Mouse (Mus musculus) stomach, embryonic 16.5 days (tissue): Measurements from ENCODE around the gene Anapc10. TPM values are rescaled to one million over a fixed set of nuclear protein-coding genes. Genes with fewer than 3 reads are reported as not detected.

Experiments used
- ATAC-seq: fragments of 200-750 bp; cut with Nextera tagmentation; 2 replicates; pipeline ENCODE4 v1.8.0; 2017; ENCODE audit warnings: moderate number of reproducible peaks, moderate TSS enrichment; ENCODE audit not compliant: insufficient read depth, low FRiP score
- H3K27ac ChIP-seq: fragments of 300-500 bp; sonication (generic); 2 replicates; pipeline ENCODE4 v1.5.1; 2014; ENCODE audit warnings: low read length
- H3K27me3 ChIP-seq: fragments of 300-500 bp; sonication (generic); 2 replicates; pipeline ENCODE4 v1.6.1; 2014; ENCODE audit warnings: low read length, control low read depth, mixed read lengths; ENCODE audit not compliant: control insufficient read depth, insufficient read depth
- H3K36me3 ChIP-seq: fragments of 300-500 bp; sonication (generic); 2 replicates; pipeline ENCODE4 v1.6.1; 2014; ENCODE audit warnings: low read length; ENCODE audit not compliant: control insufficient read depth, insufficient read depth
- H3K4me1 ChIP-seq: fragments of 300-500 bp; sonication (generic); 2 replicates; pipeline ENCODE4 v1.6.1; 2014; ENCODE audit warnings: low read length, control low read depth, mixed read lengths; ENCODE audit not compliant: control insufficient read depth, insufficient read depth
- H3K4me2 ChIP-seq: fragments of 300-500 bp; sonication (generic); 2 replicates; pipeline ENCODE4 v1.6.1; 2014; ENCODE audit warnings: low read depth, low read length, mixed read lengths
- H3K4me3 ChIP-seq: fragments of 300-500 bp; sonication (generic); replicated peaks from 2 replicates; pipeline ENCODE4 v1.5.1; 2014; ENCODE audit warnings: mild to moderate bottlenecking, low read length
- H3K9ac ChIP-seq: fragments of 300-500 bp; sonication (generic); 2 replicates; pipeline ENCODE4 v1.6.1; 2014; ENCODE audit warnings: low read length
- H3K9me3 ChIP-seq: fragments of 300-500 bp; sonication (generic); replicated peaks from 2 replicates; pipeline ENCODE4 v1.6.1; 2016; ENCODE audit warnings: low read length, control low read depth; ENCODE audit not compliant: control insufficient read depth
- WGBS: fragments of 180-500 bp; shearing (Covaris S2); extraction: QIAGEN DNeasy Blood & Tissue Kit; methylation state at CpG from one replicate; pipeline ENCODE4 v1.1.7; 2014; 5-methylcytosine and 5-hydroxymethylcytosine counted together
- polyA plus RNA-seq: library from polyadenylated mRNA; unstranded; fragments of >200 nt; fragmentation: Nextera tagmentation; extraction: Ambion mirVana; gene quantifications from 2 replicates; pipeline ENCODE4 v1.2.1, GENCODE M21; 2015

The Anapc10 gene
- polyA plus RNA-seq, 1 experiment from 2014 or later: 30.7 TPM

DNA sequence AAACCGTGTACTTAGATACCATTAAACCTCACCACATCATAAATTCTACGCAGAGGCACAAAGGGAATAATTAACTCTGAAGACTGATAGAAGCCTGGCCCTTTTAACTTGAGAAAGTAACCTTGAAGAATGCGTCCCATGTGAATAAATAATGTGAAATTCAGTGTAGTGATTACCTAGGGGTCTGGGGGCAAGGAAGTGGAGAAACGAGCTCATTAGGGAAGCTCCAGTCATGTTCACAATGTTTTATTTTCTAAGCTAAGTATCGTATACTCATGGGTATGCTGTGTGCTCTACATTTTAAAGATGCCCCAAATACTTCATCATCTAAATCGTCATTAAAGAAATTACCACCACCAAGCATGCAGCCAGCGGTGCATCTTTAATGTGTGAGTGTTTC, 85.1 kb downstream of the Anapc10 start:
- Histone ChIP-seq H3K4me1 (no peaks in the 10 kb centered on the region), H3K27me3 (no peaks in the 10 kb centered on the region), H3K9me3 (no peaks in the 10 kb centered on the region), H3K9ac (no peak overlapping the region), H3K4me3 (no peak overlapping the region), H3K36me3 (no peaks in the 10 kb centered on the region), H3K27ac (no peak overlapping the region), H3K4me2 (no peak overlapping the region)
- 81% methylated on average over 7 of the region's 7 CpGs for WGBS
- no peak for ATAC-seq

DNA sequence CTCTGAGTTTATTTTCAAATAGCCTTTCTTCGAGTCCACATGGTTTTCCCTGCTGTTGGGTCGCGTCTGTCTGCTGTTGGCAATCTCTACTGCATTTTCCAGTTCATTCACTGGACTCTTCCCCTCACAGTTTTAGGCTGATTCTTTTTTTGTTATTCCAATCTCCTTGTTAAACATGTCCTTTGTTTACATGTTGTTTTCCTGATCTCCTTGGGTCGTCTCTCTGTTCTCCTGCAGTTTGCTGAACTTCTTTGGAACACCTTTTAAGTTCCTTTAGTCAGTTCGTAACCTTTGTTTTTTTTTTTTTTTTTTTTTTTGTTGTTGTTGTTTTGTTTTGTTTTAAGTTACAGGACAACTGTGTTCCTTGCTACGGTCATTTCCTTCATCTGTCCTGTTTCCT, 92.9 kb downstream of the Anapc10 start:
- Histone ChIP-seq H3K27ac (no peak overlapping the region), H3K4me1 (no peaks in the 10 kb centered on the region), H3K4me2 (no peak overlapping the region), H3K36me3 (no peaks in the 10 kb centered on the region), H3K9ac (no peak overlapping the region), H3K4me3 (no peak overlapping the region), H3K9me3 (no peaks in the 10 kb centered on the region), H3K27me3 (no peaks in the 10 kb centered on the region)
- no peak for ATAC-seq
- 85% methylated on average over 6 of the region's 6 CpGs for WGBS

DNA sequence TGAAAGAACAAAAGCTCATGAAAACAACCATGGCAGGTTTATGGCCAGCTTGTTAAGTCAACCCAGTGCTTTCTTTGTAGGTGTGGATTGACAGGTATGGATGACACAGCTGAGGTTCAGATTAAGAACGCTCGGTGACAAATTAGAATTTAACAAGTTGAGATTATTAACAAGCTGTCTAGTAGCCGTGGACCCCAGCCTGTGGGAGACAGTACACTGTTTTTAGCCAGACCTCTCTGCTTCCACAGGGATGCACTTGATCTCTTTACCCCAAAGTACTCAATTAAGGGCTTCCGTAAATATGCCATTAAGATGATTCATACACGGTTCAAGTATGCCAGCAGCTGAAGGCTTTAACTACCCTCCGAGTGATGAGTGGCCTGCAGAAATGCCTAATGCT, 95.4 kb downstream of the Anapc10 start:
- Histone ChIP-seq H3K36me3 (no peaks in the 10 kb centered on the region), H3K9me3 (no peaks in the 10 kb centered on the region), H3K9ac (no peak overlapping the region), H3K27ac (no peak overlapping the region), H3K27me3 (no peaks in the 10 kb centered on the region), H3K4me3 (no peak overlapping the region), H3K4me1 (no peaks in the 10 kb centered on the region), H3K4me2 (no peak overlapping the region)
- ATAC-seq: no peak
- WGBS: 26% methylated on average over 6 of the region's 6 CpGs

DNA sequence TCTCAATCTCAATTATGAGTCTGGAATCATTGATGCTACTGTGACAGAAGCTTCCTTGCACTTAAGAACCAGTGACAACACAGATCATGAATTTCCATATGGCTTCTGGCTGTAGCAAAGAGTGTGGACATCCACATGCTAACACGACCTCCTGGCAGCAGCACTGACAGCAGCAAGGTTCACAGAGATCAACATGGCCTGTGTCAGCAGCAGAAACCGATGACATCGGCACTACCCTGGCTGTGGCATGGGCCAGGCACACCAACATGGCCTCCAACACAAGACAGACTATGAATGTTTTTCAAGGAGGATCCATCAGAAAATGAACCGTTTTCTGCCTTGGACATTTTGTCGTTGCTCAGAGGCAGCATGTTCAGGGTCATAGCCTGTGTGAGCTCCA, 114.9 kb downstream of the Anapc10 start:
- ATAC-seq: no peak
- no peaks in the 10 kb centered on the region for H3K27me3 ChIP-seq

More for the DNA sequence above, 114.9 kb downstream of the Anapc10 start:
- no peak overlapping the region for H3K4me3 ChIP-seq
- H3K4me2 ChIP-seq: no peak overlapping the region
- no peaks in the 10 kb centered on the region for H3K9me3 ChIP-seq
- H3K9ac ChIP-seq: no peak overlapping the region
- no peaks in the 10 kb centered on the region for H3K36me3 ChIP-seq
- no peak overlapping the region for H3K27ac ChIP-seq
- 91% methylated on average over 5 of the region's 5 CpGs for WGBS
- no peaks in the 10 kb centered on the region for H3K4me1 ChIP-seq

Other genes starting within 250 kb of the Anapc10 start
- gene Otud4, start 72.2 kb upstream of the Anapc10 start, polyA plus RNA-seq: 11.5 and 12.3 TPM in 2 replicates
- gene Abce1, start 80 bp upstream of the Anapc10 start, polyA plus RNA-seq: 99.7 and 105 TPM in 2 replicates